Mouse (Mus musculus) heart, adult 2 months (tissue): ENCODE results near the gene Nipsnap2. TPM values are rescaled to one million over a fixed set of nuclear protein-coding genes. Genes with fewer than 3 reads are reported as not detected.
"Not testable (repeated sequence)": the region's sequence is repeated elsewhere in the genome, so short reads cannot be mapped to it uniquely, and the experiment has no call there.

Source experiments
- DNase-seq, 2 experiments: peaks; one replicate each; pipeline ENCODE4 v3.0.0; 2021
- H3K27ac ChIP-seq: fragments of 200-600 bp; 2 replicates; pipeline ENCODE4 v1.8.1; 2022
- H3K27me3 ChIP-seq: fragments of 200-500 bp; 2 replicates; pipeline ENCODE4 v1.6.1; 2012; ENCODE audit warnings: mild to moderate bottlenecking, low read length, inconsistent platforms, mixed read lengths; ENCODE audit not compliant: control insufficient read depth, insufficient read depth
- H3K36me3 ChIP-seq: fragments of 200-500 bp; 2 replicates; pipeline ENCODE4 v1.6.1; 2012; ENCODE audit warnings: low read length, inconsistent platforms; ENCODE audit not compliant: control insufficient read depth, insufficient read depth
- H3K4me1 ChIP-seq: fragments of 200-500 bp; 2 replicates; pipeline ENCODE4 v1.6.1; 2011; ENCODE audit warnings: low read length; ENCODE audit not compliant: control insufficient read depth, insufficient read depth
- H3K4me3 ChIP-seq: fragments of 200-600 bp; 2 replicates; pipeline ENCODE4 v1.8.1; 2022
- H3K79me2 ChIP-seq: fragments of 200-500 bp; replicated peaks from 2 replicates; pipeline ENCODE4 v1.6.1; 2012; ENCODE audit warnings: mild to moderate bottlenecking, inconsistent platforms, low read length, moderate library complexity, mixed read lengths; ENCODE audit not compliant: control insufficient read depth, insufficient read depth
- H3K9ac ChIP-seq: fragments of 200-500 bp; 2 replicates; pipeline ENCODE4 v1.6.1; 2012; ENCODE audit warnings: low read depth, mild to moderate bottlenecking, control low read depth, inconsistent platforms, low read length, mixed read lengths
- CTCF ChIP-seq: fragments of 200-600 bp; IDR thresholded peaks from 2 replicates; pipeline ENCODE4 v1.8.1; 2022; ENCODE audit warnings: antibody characterized with exemption, mild to moderate bottlenecking, moderate library complexity
- EP300 ChIP-seq: fragments of 200-500 bp; IDR thresholded peaks from 2 replicates; pipeline ENCODE4 v1.6.1; 2011; ENCODE audit warnings: low read depth, low read length, control low read depth; ENCODE audit not compliant: insufficient read depth
- POLR2A ChIP-seq: fragments of 200-500 bp; IDR thresholded peaks from 2 replicates; pipeline ENCODE4 v1.6.1; 2011; ENCODE audit warnings: mild to moderate bottlenecking, low read depth, low read length, control low read depth; ENCODE audit not compliant: insufficient read depth
- WGBS: fragments of 180-500 bp; shearing (Covaris S2); methylation state at CpG from one replicate; pipeline ENCODE4 v1.1.7; 2018; 5-methylcytosine and 5-hydroxymethylcytosine counted together
- intact Hi-C: fragments of 180-260 bp; cut with DNase I; formaldehyde crosslinking; loops from one replicate; pipeline ENCODE4 v1.15.1; 2025
- long read RNA-seq: library from polyadenylated mRNA; stranded (forward); transcript quantifications from one replicate; pipeline ENCODE4 v2.0.0, GENCODE M21; 2021
- polyA plus RNA-seq: library from polyadenylated mRNA; depleted of rRNA; stranded (reverse); fragments of >200 nt; gene quantifications from 2 replicates; pipeline ENCODE4 v1.2.3, GENCODE M21; 2012; rRNA removed
- total RNA-seq, 2 experiments: library from RNA; stranded (reverse); gene quantifications; 2 replicates each; pipeline ENCODE4 v1.2.3; 2021

Gene Nipsnap2
- total RNA-seq (100 to 1,000 TPM; 785 to 948 TPM), polyA plus RNA-seq (462 and 670 TPM in 2 replicates)
- long read RNA-seq, transcript Nipsnap2-201 (10 exons, 2,112 nt) = major isoform, 1,396 of 1,474 reads
- long read RNA-seq, transcript Nipsnap2-204 (3 exons, 871 nt) = minor isoform, 5 of 1,474 reads
- long read RNA-seq, transcript Nipsnap2-205 (11 exons, 1,600 nt) = minor isoform, 11 of 1,474 reads
- long read RNA-seq, partial matches to known transcripts = 15 of 1,474 reads
- long read RNA-seq, other reads (novel, unspliced or antisense) = 47 of 1,474 reads

DNA sequence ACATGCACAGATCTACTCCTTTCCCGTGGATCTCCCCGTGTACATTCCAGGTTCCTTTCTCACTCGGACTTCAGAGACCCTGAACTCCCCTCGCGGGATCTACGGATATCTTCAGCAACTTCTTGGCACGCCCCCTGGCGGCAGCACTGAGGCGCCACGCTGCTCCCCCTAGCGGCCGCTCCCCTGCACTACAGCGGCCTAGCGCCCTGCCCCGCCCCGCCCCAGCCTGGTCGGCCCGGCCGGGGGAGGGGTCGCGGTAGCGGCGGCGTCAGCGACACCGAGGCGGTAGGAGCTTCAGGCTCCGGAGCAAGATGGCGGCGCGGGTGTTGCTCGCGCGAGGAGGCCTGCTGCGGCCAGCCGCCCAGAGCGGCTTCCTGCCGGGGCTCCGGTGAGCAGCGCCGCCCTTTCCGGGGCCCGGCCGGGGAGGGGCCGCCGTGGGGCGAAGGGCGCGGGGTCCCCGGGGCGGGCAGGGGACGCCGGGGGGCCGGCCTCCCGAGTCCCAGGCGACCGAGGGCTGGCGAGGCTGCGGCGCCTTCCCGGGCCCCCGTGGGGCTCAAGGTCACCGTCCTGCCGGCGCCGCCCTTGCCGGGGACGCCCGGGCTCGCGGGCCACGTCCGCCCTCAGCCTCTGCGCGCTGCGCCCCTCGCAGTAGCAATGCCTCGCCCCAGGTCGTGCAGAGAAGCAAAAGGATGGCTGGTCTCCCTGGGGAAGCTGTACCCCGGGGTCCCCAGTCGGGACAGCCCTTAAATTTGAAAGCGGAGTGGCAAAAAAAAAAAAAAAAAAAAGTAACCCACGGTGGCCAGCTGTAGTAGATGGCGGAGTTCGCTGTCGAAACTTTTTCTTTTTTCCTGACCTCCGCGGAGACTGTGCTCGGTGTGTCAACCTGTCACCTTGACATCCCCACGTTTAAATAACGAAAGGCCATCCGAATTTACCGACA, at the start of gene Nipsnap2:
Gene Nipsnap2 (plus strand): TSS at position 230 of the 940 bp plus-strand sequence.
- WGBS = under 1% methylated on average over 83 of the region's 93 CpGs
- peak within 1 kb of the TSS; percentile 82 for H3K4me3 ChIP-seq

DNA sequence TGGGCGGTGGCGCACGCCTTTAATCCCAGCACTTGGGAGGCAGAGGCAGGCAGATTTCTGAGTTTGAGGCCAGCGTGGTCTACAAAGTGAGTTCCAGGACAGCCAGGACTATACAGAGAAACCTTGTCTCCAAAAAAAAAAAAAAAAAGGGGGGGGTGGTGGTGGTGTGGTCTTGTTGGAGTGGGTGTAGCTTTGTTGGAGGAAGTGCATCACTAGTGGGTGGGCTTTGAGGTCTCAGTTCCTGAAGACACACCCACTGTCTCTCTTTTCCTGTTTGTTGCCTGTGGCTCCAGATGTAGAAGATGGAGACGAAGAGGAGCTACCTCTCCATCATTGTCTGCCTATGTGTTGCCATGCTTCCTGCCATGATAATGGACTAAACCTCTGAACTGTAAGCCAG, 39.7 kb upstream of the Nipsnap2 start:
- intact Hi-C loops, H3K27ac ChIP-seq, H3K79me2 ChIP-seq, H3K9ac ChIP-seq, H3K36me3 ChIP-seq, DNase-seq, H3K4me1 ChIP-seq, H3K4me3 ChIP-seq, H3K27me3 ChIP-seq: not testable (repeated sequence)
- WGBS = 90% methylated on average over 5 of the region's 5 CpGs

More for the DNA sequence above, at the start of gene Nipsnap2:
- Histone ChIP-seq H3K9ac (peak within 1 kb of the TSS; percentile 94), H3K4me1 (peaks cover 6% of the 10 kb centered on the region), H3K27me3 (no peaks in the 10 kb centered on the region), H3K36me3 (peaks cover 2% of the 10 kb centered on the region), H3K27ac (peak within 1 kb of the TSS; percentile 96), H3K79me2 (0 out of 2 replicates have a peak, but pooled peaks cover 1% of the 10 kb centered on the region)
- intact Hi-C loops = loop anchor here (1.0 to 10.0 kb wide), 3 partner anchors 10 to 220 kb away; partner anchors contain the start of genes Mrps17 and Sfswap
- DNase-seq = peak; percentile 95 to 99
- TF ChIP-seq POLR2A (peak; percentile 69), EP300 (0 out of 2 replicates have a peak, but pooled peaks have one; percentile 59), CTCF (no peak)

DNA sequence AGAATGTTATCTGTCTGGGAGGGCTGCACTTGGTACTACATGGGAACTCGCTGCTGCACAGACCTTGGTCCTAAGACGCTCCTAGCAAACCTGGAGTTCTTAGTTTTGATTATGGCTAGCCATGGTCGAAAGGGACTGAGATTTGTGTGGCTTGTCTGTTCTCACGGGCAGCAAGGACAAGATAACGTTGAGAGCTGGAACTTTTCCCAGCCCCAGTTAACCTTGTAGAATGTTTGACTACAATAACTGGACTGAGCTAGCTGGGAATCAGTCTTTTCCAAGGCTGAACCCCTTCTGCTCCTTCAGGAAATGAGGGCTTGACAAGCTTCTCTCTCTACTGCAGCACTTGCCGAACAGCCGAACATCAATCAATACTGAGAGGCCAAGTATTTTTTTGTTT, 37.2 kb upstream of the Nipsnap2 start:
- H3K9ac ChIP-seq = no peak overlapping the region
- H3K27ac ChIP-seq = no peak overlapping the region
- H3K27me3 ChIP-seq = no peaks in the 10 kb centered on the region
- H3K36me3 ChIP-seq = no peaks in the 10 kb centered on the region
- H3K4me3 ChIP-seq = no peak overlapping the region
- peaks cover 2% of the 10 kb centered on the region; the same call in 1 of the 2 replicates for H3K4me1 ChIP-seq
- intact Hi-C loops = no loop called here
- no peaks in the 10 kb centered on the region for H3K79me2 ChIP-seq
- TF ChIP-seq CTCF (no peak), EP300 (no peak), POLR2A (no peak)
- no peak for DNase-seq
- 49% methylated on average over 7 of the region's 7 CpGs for WGBS

DNA sequence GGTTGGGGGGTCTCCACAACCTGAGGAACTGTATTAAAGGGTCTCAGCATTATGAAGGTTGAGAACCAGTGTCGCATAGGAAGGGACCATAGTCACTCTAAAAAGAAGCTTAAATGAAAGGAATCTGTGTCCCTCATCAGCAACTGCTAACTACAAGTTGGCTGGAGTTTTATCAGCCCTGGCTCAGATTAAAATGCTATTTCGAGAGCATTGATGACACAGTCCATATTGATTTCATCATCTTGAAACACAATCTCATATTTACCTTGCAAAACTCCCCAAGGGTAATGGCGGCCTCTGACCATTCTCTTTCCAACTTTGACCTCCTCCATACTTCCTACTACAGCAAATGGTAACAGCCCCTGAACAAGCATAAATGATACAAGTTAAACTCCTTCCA, 34.3 kb upstream of the Nipsnap2 start:
- Histone ChIP-seq H3K79me2 (no peaks in the 10 kb centered on the region), H3K27ac (no peak overlapping the region), H3K4me3 (no peak overlapping the region), H3K9ac (no peak overlapping the region), H3K27me3 (no peaks in the 10 kb centered on the region), H3K4me1 (peaks cover 2% of the 10 kb centered on the region; the same call in 1 of the 2 replicates), H3K36me3 (no peaks in the 10 kb centered on the region)
- TF ChIP-seq EP300 = no peak
- TF ChIP-seq CTCF = no peak
- 67% methylated on average over 3 of the region's 3 CpGs for WGBS
- no peak for DNase-seq
- intact Hi-C loops = no loop called here

DNA sequence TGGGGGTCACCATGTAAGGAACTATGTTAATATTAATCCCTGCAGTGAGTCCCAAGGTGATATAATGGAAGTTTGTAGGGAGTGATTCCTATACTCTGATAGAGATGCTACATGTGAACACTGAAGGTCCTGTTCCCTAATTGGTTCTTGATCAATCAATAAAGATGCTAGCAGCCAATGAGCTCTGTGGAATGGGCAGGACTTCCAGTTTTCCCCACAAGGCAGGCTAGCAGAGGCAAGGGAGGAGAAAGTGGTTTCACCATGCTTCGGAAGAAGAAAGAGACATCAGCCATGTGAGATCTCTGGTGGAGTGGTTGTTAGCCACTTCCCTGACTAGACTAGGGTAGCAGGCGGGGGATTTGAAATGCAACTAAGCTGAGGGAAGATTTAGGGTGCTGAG, 24.4 kb upstream of the Nipsnap2 start:
- Histone ChIP-seq H3K9ac (no peak overlapping the region), H3K27ac (no peak overlapping the region), H3K4me3 (no peak overlapping the region), H3K27me3 (no peaks in the 10 kb centered on the region), H3K79me2 (no peaks in the 10 kb centered on the region), H3K36me3 (no peaks in the 10 kb centered on the region), H3K4me1 (no peaks in the 10 kb centered on the region)
- TF ChIP-seq CTCF (no peak), EP300 (no peak), POLR2A (no peak)
- intact Hi-C loops = no loop called here
- no peak for DNase-seq
- WGBS = 27% methylated on average over 2 of the region's 2 CpGs

DNA sequence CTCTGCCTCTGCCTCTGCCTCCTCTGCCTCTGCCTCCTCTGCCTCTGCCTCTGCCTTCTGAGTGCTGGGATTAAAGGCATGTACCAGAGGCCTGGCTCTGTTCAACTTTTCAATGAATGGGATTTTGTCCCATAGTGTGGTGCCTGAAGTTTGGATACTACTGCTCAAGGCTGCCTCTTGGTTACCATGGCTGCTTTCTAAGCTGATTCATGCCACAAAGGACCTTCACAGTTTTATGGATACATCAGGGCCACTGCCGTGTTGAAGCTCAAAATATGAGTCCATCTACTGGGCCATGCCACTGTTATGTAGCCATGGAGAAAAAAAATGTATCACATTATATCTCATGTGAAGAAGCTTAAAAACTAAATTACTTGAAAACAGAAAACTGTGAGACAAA, 23.2 kb upstream of the Nipsnap2 start:
- H3K4me3 ChIP-seq = no peak overlapping the region
- intact Hi-C loops = no loop called here
- no peak for DNase-seq
- no peaks in the 10 kb centered on the region for H3K36me3 ChIP-seq
- no peaks in the 10 kb centered on the region for H3K4me1 ChIP-seq
- H3K79me2 ChIP-seq = no peaks in the 10 kb centered on the region
- 66% methylated on average over 1 of the region's 1 CpGs for WGBS
- H3K27ac ChIP-seq = no peak overlapping the region
- H3K9ac ChIP-seq = no peak overlapping the region
- no peaks in the 10 kb centered on the region for H3K27me3 ChIP-seq
- no peak for TF ChIP-seq POLR2A
- TF ChIP-seq CTCF = no peak
- TF ChIP-seq EP300 = no peak
